Mouse (Mus musculus) mouse embryonic stem cell (cell line): ENCODE measurements around the gene Yipf1.
"Not testable (repeated sequence)": the region's sequence is repeated elsewhere in the genome, so short reads cannot be mapped to it uniquely, and the experiment has no call there.

Experiments used
- in situ Hi-C, 2 experiments: fragments of 300-500 bp; cut with MboI; formaldehyde crosslinking; loops; 1 replicate in 1 of 2; 3 replicates in 1 of 2; pipeline ENCODE4 v1.14.3; 2019 to 2020; ENCODE audit warnings: low sequenced_read_pairs in 2 of 2, low pct_unique_long_range_greater_than_20kb in 1 of 2, mixed read lengths in 1 of 2; ENCODE audit not compliant: unreplicated experiment in 1 of 2

The Yipf1 gene

GRCm38 (mm10) chr4:107314479-107314805 is 279 bp downstream of the Yipf1 start:
- in situ Hi-C loops = no loop called here

GRCm38 (mm10) chr4:107318646-107319045 is 4.5 kb downstream of the Yipf1 start:
- in situ Hi-C loops = no loop called here

DNA sequence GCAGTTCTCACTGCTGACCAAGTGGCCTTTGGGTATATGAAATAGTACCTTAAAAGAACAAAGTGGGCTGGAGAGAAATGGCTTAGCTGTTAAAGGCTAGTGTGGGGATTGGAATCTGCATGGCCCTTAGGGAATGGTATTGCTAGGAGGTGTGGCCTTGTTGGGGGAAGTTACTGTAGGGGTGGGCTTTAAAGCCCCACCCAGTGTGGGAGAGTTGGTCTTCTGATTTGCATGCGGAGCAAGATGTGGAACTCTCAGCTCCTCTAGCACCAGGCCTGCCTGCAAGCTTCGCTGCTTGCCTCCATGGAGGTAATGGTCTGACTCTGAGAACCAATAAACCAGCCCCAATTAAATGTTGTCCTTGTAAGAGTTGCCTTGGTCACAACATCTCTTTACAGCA is 6.9 kb downstream of the Yipf1 start:
- in situ Hi-C loops = no loop called here

DNA sequence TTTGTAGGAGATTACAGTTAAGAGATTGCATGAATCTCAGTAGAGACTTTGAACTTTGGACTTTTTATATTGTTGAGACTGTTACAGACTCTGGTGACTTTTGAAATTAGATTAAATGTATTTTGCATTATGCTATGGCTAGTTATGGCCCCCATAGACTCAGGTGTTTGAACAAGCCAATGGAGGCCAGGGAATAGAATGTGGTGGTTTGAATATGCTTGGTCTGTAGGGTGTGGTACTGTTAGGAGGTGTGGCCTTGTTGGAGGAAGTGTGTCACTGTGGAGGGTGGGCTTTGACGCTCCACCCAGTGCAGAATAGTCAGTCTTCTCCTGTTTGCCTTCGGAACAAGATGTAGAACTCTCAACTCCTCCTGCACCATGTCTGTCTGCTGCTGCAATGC is 8.9 kb downstream of the Yipf1 start:
- in situ Hi-C loops = no loop called here

DNA sequence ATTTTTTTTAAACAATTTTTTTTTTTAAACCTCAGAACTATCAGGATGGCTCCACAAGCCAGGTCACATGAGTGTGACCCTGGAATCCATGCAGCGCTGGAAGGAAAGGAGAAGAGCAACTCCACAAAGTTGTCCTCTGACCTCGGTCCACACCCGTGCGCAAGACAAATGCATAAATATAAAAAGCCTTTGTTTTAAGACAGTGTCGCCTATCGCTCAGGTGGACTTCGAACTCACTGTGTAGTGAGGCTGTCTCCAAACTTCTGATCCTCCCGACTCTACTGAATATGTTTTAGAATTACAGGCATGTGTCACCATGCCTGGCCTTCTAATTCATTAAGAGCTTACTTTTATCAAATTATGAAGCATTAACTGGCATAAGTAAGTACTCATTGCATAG is 14.4 kb downstream of the Yipf1 start:
- in situ Hi-C loops = no loop called here

GRCm38 (mm10) chr4:107333514-107333913 is 19.4 kb downstream of the Yipf1 start:
- in situ Hi-C loops = no loop called here

- in situ Hi-C loops = no loop called here
Observed at GRCm38 (mm10) chr4:107336356-107336755, 22.2 kb downstream of the Yipf1 start.

GRCm38 (mm10) chr4:107337455-107337854 is 23.3 kb downstream of the Yipf1 start:
- in situ Hi-C loops = no loop called here

DNA sequence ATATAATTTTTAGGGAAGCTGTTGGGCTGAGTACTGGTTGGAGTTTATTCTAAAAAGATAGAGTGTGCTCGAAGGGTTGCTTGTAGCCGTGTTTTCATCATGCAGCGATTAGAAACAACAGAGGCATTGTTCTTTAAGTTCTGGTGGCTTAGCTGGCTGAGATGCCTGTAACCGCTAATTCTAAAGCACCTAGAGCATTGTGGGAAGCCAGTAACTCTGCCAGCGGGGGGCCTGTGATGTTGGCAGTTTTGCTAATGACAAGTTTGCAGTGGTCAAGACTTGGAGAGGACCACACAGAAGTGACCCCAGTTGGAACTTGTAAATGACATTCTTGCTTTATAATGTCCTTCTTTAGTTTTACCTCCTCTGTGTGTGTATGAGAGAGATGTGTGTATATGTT is 27.2 kb downstream of the Yipf1 start:
- in situ Hi-C loops = loop anchor here in 1 of 2 experiments (10.0 kb wide), 1 partner anchor 87 kb away; the partner anchor contains the start of genes Hspb11 and Lrrc42

- in situ Hi-C loops = loop anchor here in 1 of 2 experiments (10.0 kb wide), 1 partner anchor 90 kb away; the partner anchor contains the start of genes Hspb11 and Lrrc42
Observed at GRCm38 (mm10) chr4:107344612-107345011, 30.4 kb downstream of the Yipf1 start.

GRCm38 (mm10) chr4:107347221-107347620 is 33.1 kb downstream of the Yipf1 start:
- in situ Hi-C loops = loop anchor here in 1 of 2 experiments (10.0 kb wide), 1 partner anchor 92 kb away; the partner anchor contains the start of genes Hspb11 and Lrrc42

DNA sequence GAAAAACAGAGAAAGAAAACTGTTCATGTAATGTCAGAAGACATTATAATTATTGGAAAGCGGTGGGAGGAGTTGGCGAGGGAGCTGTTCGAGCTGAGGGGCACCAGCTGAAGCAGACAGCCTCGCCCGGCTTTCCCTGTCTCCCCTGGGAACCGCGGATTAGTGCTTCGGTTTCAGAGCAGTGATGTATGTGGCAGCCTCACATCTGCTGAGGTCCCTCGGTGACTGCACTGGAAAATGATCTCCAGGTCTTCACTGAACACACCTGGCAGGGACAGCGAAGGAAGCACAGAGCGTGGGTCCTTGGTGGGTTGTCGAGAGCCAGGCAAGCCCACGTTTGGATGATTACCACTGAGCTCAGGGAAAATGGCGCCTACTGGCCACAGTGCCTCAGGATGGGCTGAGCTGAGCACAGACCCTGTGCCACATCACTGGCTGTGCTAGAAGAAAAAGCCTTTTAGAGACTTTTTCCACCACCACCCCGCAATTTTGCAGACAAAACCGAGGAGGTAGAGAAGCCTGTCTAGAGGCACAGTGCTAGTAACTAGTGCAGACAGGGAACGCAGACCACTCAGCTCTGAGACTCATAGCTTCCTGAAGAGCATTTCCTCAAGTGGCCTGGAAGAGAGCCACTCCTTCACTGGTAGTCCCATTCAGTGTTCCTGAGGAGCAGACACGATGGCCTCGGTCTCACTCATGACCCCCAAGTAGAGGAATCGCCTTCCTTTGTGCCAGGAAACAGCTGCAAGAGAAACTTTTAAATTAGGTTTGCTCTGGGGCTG is 34.6 kb downstream of the Yipf1 start:
- in situ Hi-C loops = loop anchor here in 1 of 2 experiments (10.0 kb wide), 1 partner anchor 94 kb away; the partner anchor contains the start of genes Hspb11 and Lrrc42

DNA sequence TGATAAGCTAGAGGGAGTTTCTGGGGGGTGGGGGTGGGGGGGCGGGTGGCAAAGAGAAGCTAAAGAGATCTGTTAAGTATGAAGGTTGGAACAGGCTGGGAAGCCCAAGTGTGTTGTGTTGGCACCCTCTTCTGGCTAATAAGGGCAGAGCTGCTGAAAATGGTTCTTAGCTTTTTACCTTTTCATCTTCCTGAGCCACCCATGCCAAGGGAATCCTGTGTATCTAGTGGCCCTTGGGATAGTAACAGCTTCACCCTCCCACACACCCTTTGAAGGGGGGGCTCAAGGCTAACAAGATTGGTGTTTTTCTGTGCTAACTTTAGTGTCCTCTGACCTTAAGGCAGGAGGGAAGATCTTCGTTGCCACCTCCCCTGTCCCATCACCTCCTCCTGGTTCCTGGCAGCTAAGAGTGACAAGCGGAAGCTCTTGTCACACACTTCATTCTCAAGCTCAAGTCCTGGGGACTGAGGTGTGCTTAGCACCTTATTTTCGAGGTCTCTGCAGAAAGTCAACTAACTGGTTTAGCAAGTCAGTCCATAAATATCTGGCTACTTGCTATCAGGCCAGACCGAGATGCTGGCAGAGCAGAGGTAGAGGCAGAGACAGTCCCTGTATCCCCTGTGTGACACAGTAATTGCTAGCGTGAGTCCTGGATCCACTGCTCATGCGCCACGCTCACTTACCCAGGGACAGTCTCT is 35.3 kb downstream of the Yipf1 start:
- in situ Hi-C loops = loop anchor here in 1 of 2 experiments (10.0 kb wide), 1 partner anchor 95 kb away; the partner anchor contains the start of genes Hspb11 and Lrrc42

- in situ Hi-C loops = no loop called here
Observed at GRCm38 (mm10) chr4:107351368-107351767, 37.2 kb downstream of the Yipf1 start.

DNA sequence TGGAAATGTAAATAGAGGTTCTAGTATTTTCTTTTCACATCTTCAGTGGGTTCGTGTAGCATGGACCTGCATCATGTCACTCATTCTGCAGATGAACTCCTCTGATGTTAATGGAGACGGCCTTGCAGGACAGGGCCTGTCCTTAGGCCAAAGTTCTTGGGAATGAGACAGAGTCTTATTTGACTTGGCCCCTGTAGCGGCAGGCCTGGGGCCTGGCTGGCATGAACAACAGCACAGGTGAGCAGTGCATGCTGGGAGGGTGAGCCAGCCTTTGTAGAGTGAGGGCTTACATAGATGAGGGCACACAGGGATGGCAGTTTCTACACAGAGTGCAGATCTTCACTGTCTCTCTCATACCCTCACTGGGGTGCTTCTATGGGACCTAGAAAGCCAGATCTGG is 39.4 kb downstream of the Yipf1 start:
- in situ Hi-C loops = no loop called here

DNA sequence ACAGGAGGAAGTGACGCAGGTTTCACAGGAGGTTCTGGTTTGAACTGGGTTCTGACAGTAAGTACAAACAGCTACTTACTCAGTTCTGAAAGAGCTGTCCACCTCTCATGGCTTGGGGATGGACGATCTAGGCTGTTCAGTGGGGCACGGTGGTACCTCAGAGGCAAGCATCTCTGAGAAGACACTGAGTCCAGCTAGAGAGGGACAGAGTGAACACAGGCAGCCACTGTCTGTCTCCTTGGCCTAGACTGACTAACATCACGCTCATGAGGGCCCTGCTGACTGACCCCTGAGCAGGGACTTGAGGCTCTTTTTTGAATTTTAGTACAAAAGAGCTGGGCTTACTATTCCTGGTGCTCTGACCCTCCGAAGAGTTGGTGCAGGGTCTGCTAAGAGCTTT is 40.0 kb downstream of the Yipf1 start:
- in situ Hi-C loops = no loop called here

GRCm38 (mm10) chr4:107354543-107354942 is 40.4 kb downstream of the Yipf1 start:
- in situ Hi-C loops = no loop called here

- in situ Hi-C loops = not testable (repeated sequence)
Observed at GRCm38 (mm10) chr4:107357172-107357571, 43.0 kb downstream of the Yipf1 start.

DNA sequence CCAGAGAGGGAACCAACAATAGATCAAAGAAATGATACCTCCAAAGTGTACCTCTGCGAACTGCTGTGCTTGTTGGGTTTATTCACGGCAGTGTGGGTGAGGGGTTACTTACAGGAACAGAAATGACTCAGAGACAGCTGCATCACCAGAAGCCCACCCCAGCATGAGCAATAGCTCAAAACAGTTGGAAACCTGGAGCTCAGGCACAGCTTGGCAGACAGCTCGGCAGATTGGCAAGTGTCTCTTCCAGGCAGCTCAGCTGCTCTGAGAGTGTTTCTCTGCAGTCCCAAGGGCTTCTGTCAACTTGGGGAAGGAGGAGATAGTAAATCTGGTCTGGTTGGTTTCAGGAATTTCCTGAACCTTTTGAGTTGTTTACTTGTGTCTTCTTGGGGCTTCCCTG is 44.3 kb downstream of the Yipf1 start:
- in situ Hi-C loops = no loop called here
